Mouse (Mus musculus) liver, embryonic 14.5 days (tissue): ENCODE results near the gene Carns1. TPM values are rescaled to one million over a fixed set of nuclear protein-coding genes. Genes with fewer than 3 reads are reported as not detected.

Source experiments
- ATAC-seq: fragments of 200-750 bp; cut with Nextera tagmentation; 2 replicates; pipeline ENCODE4 v1.8.0; 2017; ENCODE audit warnings: moderate number of reproducible peaks, mild to moderate bottlenecking, moderate library complexity; ENCODE audit not compliant: insufficient read depth
- DNase-seq, 3 experiments: peaks; one replicate each; pipeline ENCODE4 v3.0.0-alpha.2; 2012 to 2013; ENCODE audit warnings: low read depth in 3 of 3, low spot score in 3 of 3
- H3K27ac ChIP-seq: fragments of 300-500 bp; sonication (generic); 2 replicates; pipeline ENCODE4 v1.5.1; 2014; ENCODE audit warnings: moderate library complexity, mild to moderate bottlenecking, control low read depth, inconsistent platforms
- H3K27me3 ChIP-seq: fragments of 300-500 bp; sonication (generic); 2 replicates; pipeline ENCODE4 v1.6.1; 2014; ENCODE audit warnings: mild to moderate bottlenecking, low read length, moderate library complexity; ENCODE audit not compliant: control insufficient read depth, insufficient read depth
- H3K36me3 ChIP-seq: fragments of 300-500 bp; sonication (generic); replicated peaks from 2 replicates; pipeline ENCODE4 v1.6.1; 2014; ENCODE audit warnings: low read depth; ENCODE audit not compliant: control insufficient read depth, insufficient read depth
- H3K4me1 ChIP-seq, 2 experiments: fragments of 200-500 bp in 1 of 2; fragments of 300-500 bp in 1 of 2; sonication (generic) in 1 of 2; replicated peaks; 2 replicates each; pipeline ENCODE4 v1.6.1; 2012 to 2014; ENCODE audit warnings: antibody characterized with exemption in 1 of 2, inconsistent platforms in 1 of 2, low read length in 1 of 2; ENCODE audit not compliant: control insufficient read depth in 2 of 2, insufficient read depth in 2 of 2
- H3K4me2 ChIP-seq: fragments of 300-500 bp; sonication (generic); 2 replicates; pipeline ENCODE4 v1.6.1; 2014; ENCODE audit warnings: low read depth, mild to moderate bottlenecking, control low read depth, moderate library complexity
- H3K4me3 ChIP-seq, 2 experiments: fragments of 200-500 bp in 1 of 2; fragments of 300-500 bp in 1 of 2; sonication (generic) in 1 of 2; 2 replicates each; pipeline ENCODE4 v1.5.1; 2012 to 2014; ENCODE audit warnings: low read depth in 2 of 2, low read length in 2 of 2, mild to moderate bottlenecking in 2 of 2, control low read depth in 1 of 2, inconsistent platforms in 1 of 2, moderate library complexity in 1 of 2; ENCODE audit not compliant: insufficient read depth in 1 of 2
- H3K9ac ChIP-seq: fragments of 300-500 bp; sonication (generic); replicated peaks from 2 replicates; pipeline ENCODE4 v1.6.1; 2014; ENCODE audit warnings: mild to moderate bottlenecking, control low read depth, moderate library complexity
- H3K9me3 ChIP-seq: fragments of 300-500 bp; sonication (generic); 2 replicates; pipeline ENCODE4 v1.6.1; 2016; ENCODE audit warnings: low read length, mixed read lengths; ENCODE audit not compliant: control insufficient read depth
- CTCF ChIP-seq: IDR thresholded peaks from 2 replicates; pipeline ENCODE4 v1.5.1; 2016; ENCODE audit warnings: antibody characterized with exemption, low read depth, control low read depth
- EP300 ChIP-seq: IDR thresholded peaks from 2 replicates; pipeline ENCODE4 v1.6.1; 2016; ENCODE audit warnings: antibody characterized with exemption, low read depth
- WGBS: fragments of 180-500 bp; shearing (Covaris S2); extraction: QIAGEN DNeasy Blood & Tissue Kit; methylation state at CpG from one replicate; pipeline ENCODE4 v1.1.7; 2014; ENCODE audit not compliant: insufficient replicate concordance; 5-methylcytosine and 5-hydroxymethylcytosine counted together
- polyA plus RNA-seq, 2 experiments: library from polyadenylated mRNA; depleted of rRNA in 1 of 2; stranded (reverse) in 1 of 2; unstranded in 1 of 2; fragments of >200 nt; fragmentation: Nextera tagmentation in 1 of 2; extraction: Ambion mirVana in 1 of 2; gene quantifications; 2 replicates each; pipeline versions ENCODE4 v1.2.1 to v1.2.3; 2012 to 2014

The Carns1 gene
- polyA plus RNA-seq, 2 experiments = 0.18 to 0.32 TPM

DNA sequence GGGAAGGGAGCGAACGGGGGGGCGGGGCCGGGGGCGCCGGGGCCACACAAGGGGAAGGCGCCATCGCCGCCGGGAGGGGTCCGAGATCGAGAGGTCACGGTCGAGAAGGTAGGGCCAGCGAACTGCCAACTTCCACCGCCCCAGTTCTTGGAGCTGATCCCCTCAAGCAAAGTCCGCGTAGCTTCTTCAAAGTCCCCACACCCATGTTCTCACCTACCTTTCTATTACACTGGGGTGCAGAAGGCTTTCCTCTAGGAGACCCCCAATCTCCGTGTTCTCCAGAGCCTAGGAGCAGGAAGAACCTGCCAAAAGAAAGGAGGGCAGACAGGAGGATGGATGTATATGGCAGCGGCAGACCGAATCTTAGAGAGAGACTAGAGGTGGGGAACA is 40.2 kb upstream of the Carns1 start:
- Histone ChIP-seq H3K27ac (no peak overlapping the region), H3K4me2 (peak overlapping the region; percentile 63), H3K9me3 (no peaks in the 10 kb centered on the region), H3K4me3 (peak overlapping the region in 1 of 2 experiments; percentile 52; a peak in 2 of 4 replicates), H3K27me3 (peaks cover 69% of the 10 kb centered on the region), H3K36me3 (no peaks in the 10 kb centered on the region), H3K9ac (no peak overlapping the region), H3K4me1 (peaks cover 0 to 8% of the 10 kb centered on the region in 2 experiments; a peak in 3 of 4 replicates)
- TF ChIP-seq EP300 (no peak), CTCF (no peak)
- no peak for ATAC-seq
- 2% methylated on average over 21 of the region's 21 CpGs for WGBS
- no peak for DNase-seq

- under 1% methylated on average over 72 of the region's 81 CpGs for WGBS
- no peak for DNase-seq
- Histone ChIP-seq H3K4me1 (peaks cover 0 to 8% of the 10 kb centered on the region in 2 experiments; a peak in 2 of 4 replicates), H3K4me3 (peak overlapping the region; percentile 51 to 52), H3K27me3 (peaks cover 69% of the 10 kb centered on the region), H3K9me3 (no peaks in the 10 kb centered on the region), H3K36me3 (no peaks in the 10 kb centered on the region), H3K27ac (no peak overlapping the region), H3K4me2 (peak overlapping the region; percentile 63), H3K9ac (peak overlapping the region; percentile 45)
- peak; percentile 19; the same call in 1 of the 2 replicates for ATAC-seq
- TF ChIP-seq EP300 (no peak), CTCF (no peak)
Observed at GRCm38 (mm10) chr19:4214771-4215450, 39.6 kb upstream of the Carns1 start.

DNA sequence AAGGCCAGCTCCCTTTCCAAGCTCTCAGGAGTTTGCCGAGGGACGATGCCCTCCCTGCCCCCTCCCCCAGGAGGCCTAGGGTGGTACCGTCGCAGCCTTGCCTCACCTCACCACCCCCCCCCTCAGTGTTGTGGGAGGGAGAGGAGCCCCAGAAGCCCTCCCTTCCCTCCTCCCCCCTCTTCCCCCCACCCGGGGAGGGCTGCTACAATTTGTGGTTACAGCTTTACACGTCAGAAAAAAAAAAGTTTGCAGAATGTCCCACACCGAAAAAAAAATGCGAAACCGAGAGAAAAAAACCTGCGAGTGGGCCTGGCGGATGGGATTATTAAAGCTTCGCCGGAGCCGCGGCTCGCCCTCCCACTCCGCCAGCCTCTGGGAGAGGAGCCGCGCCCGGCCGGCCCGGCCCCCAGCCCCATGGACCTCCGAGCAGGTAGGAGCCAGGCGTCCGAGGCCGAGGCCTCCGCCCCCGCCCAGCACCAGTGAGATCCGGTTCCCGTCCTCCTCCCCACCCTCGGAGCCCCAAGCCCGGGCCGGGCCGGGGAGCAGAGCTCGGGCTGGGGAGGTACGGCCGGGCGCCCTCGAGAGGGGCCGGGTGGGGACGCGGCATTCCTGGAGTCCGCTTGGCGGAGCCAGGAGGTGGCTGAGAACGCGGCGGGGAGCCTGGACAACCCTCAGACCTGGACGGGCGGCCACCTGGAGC is 38.9 kb upstream of the Carns1 start, which contains the start of the genes Clcf1 and AC109138.7:
TSS of gene Clcf1 (plus strand) at position 168 of the 700 bp plus-strand sequence.
TSS of gene AC109138.7 (plus strand) at position 287 of the 700 bp plus-strand sequence.
- no peak for TF ChIP-seq CTCF
- no peak for TF ChIP-seq EP300
- no peak within 1 kb of the TSS for H3K27ac ChIP-seq
- peaks cover 0 to 8% of the 10 kb centered on the region in 2 experiments; a peak in 2 of 4 replicates for H3K4me1 ChIP-seq
- peak within 1 kb of the TSS; percentile 51 to 52 for H3K4me3 ChIP-seq
- H3K9me3 ChIP-seq = no peaks in the 10 kb centered on the region
- peaks cover 69% of the 10 kb centered on the region for H3K27me3 ChIP-seq
- 0 out of 2 replicates have a peak, but pooled peaks have one; percentile 13 for ATAC-seq
- peak within 1 kb of the TSS; percentile 45 for H3K9ac ChIP-seq
- DNase-seq = no peak
- peak within 1 kb of the TSS; percentile 63 for H3K4me2 ChIP-seq
- WGBS = under 1% methylated on average over 49 of the region's 49 CpGs
- no peaks in the 10 kb centered on the region for H3K36me3 ChIP-seq

DNA sequence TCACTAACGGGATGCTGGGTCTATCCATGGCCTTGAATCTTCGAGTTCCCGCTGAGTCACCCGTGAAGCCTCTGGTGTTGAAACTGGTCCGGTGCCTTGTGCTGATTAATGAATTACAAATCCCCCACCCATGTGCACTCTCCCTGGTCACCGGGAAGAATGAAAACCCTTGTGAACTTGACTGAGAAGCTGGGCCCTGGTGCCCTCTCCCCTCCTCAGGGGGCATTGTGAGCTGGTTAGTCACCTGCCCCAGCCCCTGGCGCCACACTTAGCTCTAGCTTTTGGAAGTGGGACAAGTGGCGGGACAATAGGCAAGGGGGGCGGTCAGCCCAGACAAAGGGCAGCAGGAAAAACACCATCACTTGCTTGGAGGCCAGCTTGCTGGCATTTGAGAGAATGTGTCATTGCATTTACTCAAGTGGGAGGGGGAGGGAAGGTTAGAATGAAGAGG is 38.3 kb upstream of the Carns1 start:
- no peak for ATAC-seq
- WGBS = 9% methylated on average over 9 of the region's 9 CpGs
- peaks cover 69% of the 10 kb centered on the region for H3K27me3 ChIP-seq
- no peak overlapping the region for H3K27ac ChIP-seq
- no peak for DNase-seq
- H3K4me2 ChIP-seq = peak overlapping the region; percentile 63
- TF ChIP-seq EP300 (no peak), CTCF (no peak)
- H3K9me3 ChIP-seq = no peaks in the 10 kb centered on the region
- H3K9ac ChIP-seq = no peak overlapping the region
- no peaks in the 10 kb centered on the region for H3K36me3 ChIP-seq
- peaks cover 0 to 8% of the 10 kb centered on the region in 2 experiments; a peak in 2 of 4 replicates for H3K4me1 ChIP-seq
- H3K4me3 ChIP-seq = no peak overlapping the region
